Mouse (Mus musculus): ENCODE measurements around the gene Pitx2. TPM values are rescaled to one million over a fixed set of nuclear protein-coding genes. Genes with fewer than 3 reads are reported as not detected.

Gene Pitx2
- polyA plus RNA-seq, 1 experiment from 2014 or later = 25.5 TPM

- peaks cover 4 to 13% of the 10 kb centered on the region in 2 experiments; a peak in 3 of 4 replicates for H3K4me1 ChIP-seq (ENCODE audit: control insufficient read depth in 2 of 2, insufficient read depth in 2 of 2, low read length in 2 of 2)
- H3K9ac ChIP-seq (ENCODE audit: low read length) = no peak overlapping the region
- H3K36me3 ChIP-seq (ENCODE audit: control insufficient read depth, insufficient read depth, low read length) = no peaks in the 10 kb centered on the region
- ATAC-seq (ENCODE audit: insufficient number of reproducible peaks, insufficient read depth, low FRiP score, low read depth) = no peak
- WGBS = 4% methylated on average over 16 of the region's 16 CpGs
- H3K27ac ChIP-seq (replicated peaks in 1 of 2; ENCODE audit: control insufficient read depth in 1 of 2, insufficient read depth in 1 of 2, low read depth in 2 of 2, low read length in 2 of 2) = no peak overlapping the region
- peaks cover 90% of the 10 kb centered on the region for H3K27me3 ChIP-seq (ENCODE audit: control insufficient read depth, insufficient read depth, low read length)
- H3K9me3 ChIP-seq (ENCODE audit: control insufficient read depth, low read length) = no peaks in the 10 kb centered on the region
- H3K4me2 ChIP-seq (ENCODE audit: low read length) = no peak overlapping the region
- H3K4me3 ChIP-seq (ENCODE audit: control insufficient read depth in 1 of 2, insufficient read depth in 1 of 2, low read depth in 1 of 2, low read length in 2 of 2) = no peak overlapping the region
Observed at GRCm38 (mm10) chr3:129197786-129198626, 1.7 kb upstream of the Pitx2 start.

GRCm38 (mm10) chr3:129198627-129198903 lies 1.1 kb upstream of the Pitx2 start:
- Histone ChIP-seq H3K9ac (ENCODE audit: low read length) (no peak overlapping the region), H3K36me3 (ENCODE audit: control insufficient read depth, insufficient read depth, low read length) (no peaks in the 10 kb centered on the region), H3K9me3 (ENCODE audit: control insufficient read depth, low read length) (no peaks in the 10 kb centered on the region), H3K27me3 (ENCODE audit: control insufficient read depth, insufficient read depth, low read length) (peaks cover 90% of the 10 kb centered on the region), H3K4me3 (ENCODE audit: control insufficient read depth in 1 of 2, insufficient read depth in 1 of 2, low read depth in 1 of 2, low read length in 2 of 2) (no peak overlapping the region), H3K4me2 (ENCODE audit: low read length) (no peak overlapping the region), H3K4me1 (ENCODE audit: control insufficient read depth in 2 of 2, insufficient read depth in 2 of 2, low read length in 2 of 2) (peaks cover 8 to 13% of the 10 kb centered on the region in 2 experiments; a peak in 3 of 4 replicates), H3K27ac (replicated peaks in 1 of 2; ENCODE audit: control insufficient read depth in 1 of 2, insufficient read depth in 1 of 2, low read depth in 2 of 2, low read length in 2 of 2) (no peak overlapping the region)
- ATAC-seq (ENCODE audit: insufficient number of reproducible peaks, insufficient read depth, low FRiP score, low read depth) = no peak
- 2% methylated on average over 11 of the region's 11 CpGs for WGBS

GRCm38 (mm10) chr3:129199160-129199608 lies 494 bp upstream of the Pitx2 start:
- no peaks in the 10 kb centered on the region for H3K36me3 ChIP-seq (ENCODE audit: control insufficient read depth, insufficient read depth, low read length)
- peaks cover 8 to 15% of the 10 kb centered on the region in 2 experiments; a peak in 3 of 4 replicates for H3K4me1 ChIP-seq (ENCODE audit: control insufficient read depth in 2 of 2, insufficient read depth in 2 of 2, low read length in 2 of 2)
- peak overlapping the region; percentile 80 for H3K4me2 ChIP-seq (ENCODE audit: low read length)
- no peak overlapping the region for H3K27ac ChIP-seq (replicated peaks in 1 of 2; ENCODE audit: control insufficient read depth in 1 of 2, insufficient read depth in 1 of 2, low read depth in 2 of 2, low read length in 2 of 2)
- peaks cover 94% of the 10 kb centered on the region for H3K27me3 ChIP-seq (ENCODE audit: control insufficient read depth, insufficient read depth, low read length)
- H3K4me3 ChIP-seq (ENCODE audit: control insufficient read depth in 1 of 2, insufficient read depth in 1 of 2, low read depth in 1 of 2, low read length in 2 of 2) = peak overlapping the region; percentile 34 to 49
- ATAC-seq (ENCODE audit: insufficient number of reproducible peaks, insufficient read depth, low FRiP score, low read depth) = no peak
- under 1% methylated on average over 16 of the region's 16 CpGs for WGBS
- H3K9me3 ChIP-seq (ENCODE audit: control insufficient read depth, low read length) = no peaks in the 10 kb centered on the region
- H3K9ac ChIP-seq (ENCODE audit: low read length) = peak overlapping the region; percentile 25; the same call in 1 of the 2 replicates

- Histone ChIP-seq H3K27ac (replicated peaks in 1 of 2; ENCODE audit: control insufficient read depth in 1 of 2, insufficient read depth in 1 of 2, low read depth in 2 of 2, low read length in 2 of 2) (no peak overlapping the region), H3K4me1 (ENCODE audit: control insufficient read depth in 2 of 2, insufficient read depth in 2 of 2, low read length in 2 of 2) (peaks cover 8 to 17% of the 10 kb centered on the region in 2 experiments; a peak in 3 of 4 replicates), H3K4me2 (ENCODE audit: low read length) (no peak overlapping the region), H3K27me3 (ENCODE audit: control insufficient read depth, insufficient read depth, low read length) (peaks cover 93% of the 10 kb centered on the region), H3K4me3 (ENCODE audit: control insufficient read depth in 1 of 2, insufficient read depth in 1 of 2, low read depth in 1 of 2, low read length in 2 of 2) (peak overlapping the region in 1 of 2 experiments; percentile 49; a peak in 1 of 4 replicates), H3K36me3 (ENCODE audit: control insufficient read depth, insufficient read depth, low read length) (no peaks in the 10 kb centered on the region), H3K9ac (ENCODE audit: low read length) (no peak overlapping the region), H3K9me3 (ENCODE audit: control insufficient read depth, low read length) (no peaks in the 10 kb centered on the region)
- ATAC-seq (ENCODE audit: insufficient number of reproducible peaks, insufficient read depth, low FRiP score, low read depth) = no peak
- 5% methylated on average over 9 of the region's 9 CpGs for WGBS
Observed at GRCm38 (mm10) chr3:129200501-129200890, 818 bp downstream of the Pitx2 start.

- Histone ChIP-seq H3K9ac (ENCODE audit: low read length) (no peak overlapping the region), H3K4me1 (ENCODE audit: control insufficient read depth in 2 of 2, insufficient read depth in 2 of 2, low read length in 2 of 2) (peaks cover 8 to 17% of the 10 kb centered on the region in 2 experiments; a peak in 3 of 4 replicates), H3K27ac (replicated peaks in 1 of 2; ENCODE audit: control insufficient read depth in 1 of 2, insufficient read depth in 1 of 2, low read depth in 2 of 2, low read length in 2 of 2) (no peak overlapping the region), H3K27me3 (ENCODE audit: control insufficient read depth, insufficient read depth, low read length) (peaks cover 94% of the 10 kb centered on the region), H3K4me3 (ENCODE audit: control insufficient read depth in 1 of 2, insufficient read depth in 1 of 2, low read depth in 1 of 2, low read length in 2 of 2) (no peak overlapping the region), H3K4me2 (ENCODE audit: low read length) (no peak overlapping the region), H3K9me3 (ENCODE audit: control insufficient read depth, low read length) (no peaks in the 10 kb centered on the region), H3K36me3 (ENCODE audit: control insufficient read depth, insufficient read depth, low read length) (no peaks in the 10 kb centered on the region)
- ATAC-seq (ENCODE audit: insufficient number of reproducible peaks, insufficient read depth, low FRiP score, low read depth) = no peak
- 14% methylated on average over 3 of the region's 3 CpGs for WGBS
Observed at GRCm38 (mm10) chr3:129201156-129201555, 1.5 kb downstream of the Pitx2 start.

DNA sequence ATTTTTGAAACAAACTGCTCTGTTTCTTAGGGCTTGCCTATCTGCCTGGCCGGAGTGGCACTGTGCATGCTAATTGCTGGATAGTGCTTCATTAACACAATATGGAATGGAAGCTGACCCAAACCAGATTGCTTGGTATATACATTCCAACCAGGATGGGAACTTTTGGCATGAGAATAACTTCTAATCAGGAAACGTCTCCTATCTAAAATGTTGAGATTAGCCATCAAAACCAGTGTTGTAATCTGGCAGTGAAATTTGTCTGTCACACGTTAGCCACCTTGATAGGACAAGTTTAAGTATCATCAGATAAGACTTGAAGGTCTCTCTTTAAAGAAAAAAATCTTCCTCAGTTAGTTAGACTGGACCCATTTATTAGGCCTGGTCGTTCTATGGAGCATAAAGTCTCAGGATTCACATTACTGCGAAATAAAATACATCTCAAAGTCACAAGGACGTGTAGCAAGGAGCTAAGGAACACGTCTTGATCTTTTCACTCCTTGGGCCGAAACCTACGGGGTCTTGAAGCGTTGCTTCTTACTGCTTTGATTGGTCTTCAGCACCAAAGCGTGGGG lies 2.1 kb downstream of the Pitx2 start:
- 10% methylated on average over 11 of the region's 11 CpGs for WGBS
- no peak for ATAC-seq (ENCODE audit: insufficient number of reproducible peaks, insufficient read depth, low FRiP score, low read depth)
- Histone ChIP-seq H3K9ac (ENCODE audit: low read length) (no peak overlapping the region), H3K4me1 (ENCODE audit: control insufficient read depth in 2 of 2, insufficient read depth in 2 of 2, low read length in 2 of 2) (peaks cover 8 to 17% of the 10 kb centered on the region in 2 experiments; a peak in 3 of 4 replicates), H3K4me3 (ENCODE audit: control insufficient read depth in 1 of 2, insufficient read depth in 1 of 2, low read depth in 1 of 2, low read length in 2 of 2) (no peak overlapping the region), H3K4me2 (ENCODE audit: low read length) (no peak overlapping the region), H3K9me3 (ENCODE audit: control insufficient read depth, low read length) (no peaks in the 10 kb centered on the region), H3K27me3 (ENCODE audit: control insufficient read depth, insufficient read depth, low read length) (peaks cover 93% of the 10 kb centered on the region), H3K27ac (replicated peaks in 1 of 2; ENCODE audit: control insufficient read depth in 1 of 2, insufficient read depth in 1 of 2, low read depth in 2 of 2, low read length in 2 of 2) (no peak overlapping the region), H3K36me3 (ENCODE audit: control insufficient read depth, insufficient read depth, low read length) (no peaks in the 10 kb centered on the region)

GRCm38 (mm10) chr3:129202871-129203740 lies 3.4 kb downstream of the Pitx2 start:
- no peak overlapping the region for H3K27ac ChIP-seq (replicated peaks in 1 of 2; ENCODE audit: control insufficient read depth in 1 of 2, insufficient read depth in 1 of 2, low read depth in 2 of 2, low read length in 2 of 2)
- H3K36me3 ChIP-seq (ENCODE audit: control insufficient read depth, insufficient read depth, low read length) = no peaks in the 10 kb centered on the region
- H3K9ac ChIP-seq (ENCODE audit: low read length) = no peak overlapping the region
- peak overlapping the region in 1 of 2 experiments; percentile 43; a peak in 2 of 4 replicates for H3K4me3 ChIP-seq (ENCODE audit: control insufficient read depth in 1 of 2, insufficient read depth in 1 of 2, low read depth in 1 of 2, low read length in 2 of 2)
- H3K27me3 ChIP-seq (ENCODE audit: control insufficient read depth, insufficient read depth, low read length) = peaks cover 92% of the 10 kb centered on the region
- H3K4me2 ChIP-seq (ENCODE audit: low read length) = peak overlapping the region; percentile 88
- no peaks in the 10 kb centered on the region for H3K9me3 ChIP-seq (ENCODE audit: control insufficient read depth, low read length)
- WGBS = 4% methylated on average over 36 of the region's 36 CpGs
- H3K4me1 ChIP-seq (ENCODE audit: control insufficient read depth in 2 of 2, insufficient read depth in 2 of 2, low read length in 2 of 2) = peaks cover 8 to 17% of the 10 kb centered on the region in 2 experiments; a peak in 3 of 4 replicates
- ATAC-seq (ENCODE audit: insufficient number of reproducible peaks, insufficient read depth, low FRiP score, low read depth) = no peak
